Mouse (Mus musculus) heart, postnatal 0 days (tissue): ENCODE measurements at regions not wholly inside any gene's neighbourhood (a gene's known extent, or its start where the extent isn't known, plus 50 kb on each side); places are given as distances from the start of the nearest gene placed in this dataset.

ENCODE experiments used
- CTCF ChIP-seq: IDR thresholded peaks from 2 replicates; pipeline ENCODE4 v1.5.1; 2016; ENCODE audit warnings: antibody characterized with exemption, control low read depth, low read depth
- EP300 ChIP-seq: IDR thresholded peaks from 2 replicates; pipeline ENCODE4 v1.6.1; 2016; ENCODE audit warnings: antibody characterized with exemption, low read depth

- TF ChIP-seq CTCF, result no peak
- no peak for TF ChIP-seq EP300
Measured at GRCm38 (mm10) chr12:13159346-13160055, 89.5 kb downstream of the Ddx1 start.
